Mouse (Mus musculus) leukemia stem cell, adult 10-12 weeks (primary cell): Measurements from ENCODE around the gene Armc12. TPM values are rescaled to one million over a fixed set of nuclear protein-coding genes. Genes with fewer than 3 reads are reported as not detected.

Experiments
- polyA plus RNA-seq: library from polyadenylated mRNA; stranded (reverse); fragments of >175 nt; gene quantifications from 2 replicates; pipeline ENCODE4 v1.2.3, GENCODE M21; 2012; ENCODE audit warnings: low replicate concordance

Armc12 gene
- not detected in 2 replicates for polyA plus RNA-seq

DNA sequence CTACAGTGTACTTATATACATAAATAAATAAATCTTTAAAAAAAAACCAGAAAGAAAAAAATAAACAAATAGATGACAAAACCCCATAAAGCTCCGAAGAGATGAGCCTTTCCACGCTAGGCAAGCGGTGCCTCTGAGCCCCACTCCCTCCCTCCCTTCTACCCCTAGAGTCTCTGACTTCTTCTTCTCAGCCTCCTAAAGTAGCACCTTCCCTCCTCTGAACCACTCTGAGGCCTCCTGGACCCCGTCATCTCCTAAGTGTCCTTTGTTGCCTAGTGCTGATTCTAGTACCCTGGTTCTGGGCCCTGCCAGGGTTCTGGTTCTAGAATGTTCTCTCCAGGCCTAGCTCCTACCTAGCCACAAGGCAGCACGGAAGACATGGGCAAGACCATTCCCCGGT lies at the start of gene Armc12:
Gene Armc12 (plus strand): TSS at position 301 of the 400 bp plus-strand sequence.

DNA sequence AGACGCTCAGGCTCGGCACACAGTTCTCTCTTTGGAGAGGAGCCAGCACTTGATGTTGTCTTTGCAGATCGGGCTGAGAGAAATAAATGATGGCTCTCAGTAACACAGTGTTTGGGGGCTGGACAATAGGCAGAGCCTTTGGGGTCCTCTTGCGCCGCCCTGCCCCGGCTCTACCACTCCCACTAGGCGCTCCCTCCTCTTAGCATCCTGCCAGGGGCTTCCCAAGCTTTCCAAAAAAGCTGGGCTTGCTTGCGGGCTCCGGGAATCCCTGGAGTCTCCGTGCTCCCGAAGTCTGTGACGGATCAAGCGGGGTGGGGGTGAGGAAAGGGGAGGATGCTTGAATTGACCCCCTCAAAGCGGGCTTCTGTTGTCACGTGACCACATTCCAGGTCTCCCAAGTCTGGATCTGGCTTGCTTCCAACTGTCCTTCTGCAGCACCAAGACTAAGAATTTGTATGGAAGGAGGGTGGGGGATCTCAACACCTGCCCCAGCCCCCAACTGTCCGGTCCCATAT lies 13.1 kb upstream of the Armc12 start, which contains the start of gene Fkbp5:
Gene Fkbp5 (minus strand): TSS at position 87 of the 515 bp plus-strand sequence.

DNA sequence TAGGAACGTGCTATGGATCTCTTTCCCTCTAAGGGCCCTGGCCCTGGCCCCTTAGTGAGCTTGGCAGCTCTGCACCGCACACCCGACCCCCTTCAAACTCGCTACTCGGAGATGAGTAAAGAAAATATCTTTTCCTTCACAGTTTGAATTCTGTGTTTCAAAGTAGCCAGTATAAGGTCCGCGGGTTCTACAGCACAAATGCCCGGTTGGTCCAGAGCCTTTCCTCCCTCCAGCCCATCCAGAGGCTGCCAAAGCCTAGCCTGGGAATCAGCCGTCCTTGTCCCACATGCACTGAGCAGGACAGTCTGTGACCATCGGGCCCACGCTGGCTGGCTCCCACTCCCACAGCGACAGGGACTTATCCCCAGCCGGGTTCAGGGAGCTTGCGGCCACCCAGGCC lies 18.5 kb downstream of the Armc12 start, which contains the start of gene Clpsl2:
Gene Clpsl2 (plus strand): TSS at position 301 of the 400 bp plus-strand sequence.

DNA sequence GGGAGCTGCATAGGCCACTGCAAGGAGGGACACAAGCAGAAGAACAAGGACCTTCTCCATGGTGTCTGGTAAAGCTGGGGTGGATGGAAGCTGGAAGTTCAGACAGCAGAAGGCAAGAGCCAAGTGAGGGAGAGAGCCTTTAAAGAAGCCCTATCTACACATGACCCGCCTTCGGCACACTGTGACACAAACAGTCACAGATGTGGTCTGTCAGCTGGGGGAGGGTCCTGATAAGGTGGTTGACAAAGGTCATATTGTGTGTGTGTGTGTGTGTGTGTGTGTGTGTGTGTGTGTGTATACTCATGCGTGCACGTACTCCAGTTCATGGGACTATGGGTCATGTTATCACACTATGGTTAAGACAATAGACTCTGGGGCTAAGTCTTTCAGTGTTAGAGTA lies 30.0 kb downstream of the Armc12 start, which contains the start of gene Clps:
Gene Clps (minus strand): TSS at position 169 of the 400 bp plus-strand sequence.

DNA sequence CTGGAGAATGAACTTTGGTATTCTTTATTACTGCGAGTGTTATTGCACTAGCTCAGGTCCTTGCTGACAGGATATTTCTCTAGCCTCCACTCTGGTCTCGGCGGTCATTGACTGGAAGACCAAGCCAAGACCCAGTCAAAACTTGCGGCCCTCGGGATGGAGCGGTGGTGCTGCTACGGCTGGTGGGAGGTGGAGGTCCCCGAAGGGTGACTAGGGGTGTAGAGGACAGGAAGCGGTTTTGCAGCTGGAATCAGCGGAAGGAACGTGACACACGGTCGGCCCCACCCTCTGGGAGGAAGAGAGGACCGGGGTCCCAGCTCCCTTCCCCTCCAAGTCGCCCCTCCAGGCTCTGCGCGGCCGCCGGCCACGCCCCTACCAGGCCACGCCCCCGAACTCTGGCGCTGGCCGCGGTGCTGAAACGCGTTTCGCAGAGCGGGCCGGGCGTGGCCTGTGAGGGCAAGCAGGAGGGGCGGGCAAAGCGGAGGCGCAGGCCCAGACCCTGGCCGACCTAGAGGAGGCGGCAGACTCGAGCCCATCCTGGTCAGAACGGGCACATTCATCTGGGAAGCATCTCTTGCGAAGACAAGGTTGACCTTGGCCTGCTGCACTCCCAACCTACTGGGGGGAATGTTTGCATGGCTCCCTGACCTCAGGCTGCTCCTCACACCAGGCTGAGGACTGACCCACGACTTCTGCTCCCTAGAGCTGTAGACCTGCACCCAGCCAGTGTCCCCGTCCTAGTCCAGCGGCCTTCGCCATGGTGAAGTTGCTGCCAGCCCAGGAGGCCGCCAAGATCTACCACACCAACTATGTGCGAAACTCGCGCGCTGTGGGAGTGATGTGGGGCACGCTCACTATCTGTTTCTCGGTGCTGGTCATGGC lies 44.9 kb downstream of the Armc12 start, which contains the start of gene Lhfpl5:
Gene Lhfpl5 (plus strand): TSS at position 398 of the 882 bp plus-strand sequence.

Other genes with a start within 250 kb of the Armc12 start
- 66.9 and 83.3 TPM in 2 replicates for gene Fance, start 217.3 kb upstream of the Armc12 start, polyA plus RNA-seq
- 2,107 and 3,547 TPM in 2 replicates for gene Rpl10a, start 202.3 kb upstream of the Armc12 start, polyA plus RNA-seq
- 0.84 and 1.9 TPM in 2 replicates for gene Tead3, start 180.0 kb upstream of the Armc12 start, polyA plus RNA-seq
- gene Tulp1, start 165.6 kb upstream of the Armc12 start, polyA plus RNA-seq: not detected in 2 replicates
- gene Fkbp5, start 13.3 kb upstream of the Armc12 start, polyA plus RNA-seq: 9.1 and 13.1 TPM in 2 replicates
- not detected in 2 replicates for gene Clpsl2, start 18.6 kb downstream of the Armc12 start, polyA plus RNA-seq
- not detected in 2 replicates for gene Clps, start 30.0 kb downstream of the Armc12 start, polyA plus RNA-seq
- gene Lhfpl5, start 44.8 kb downstream of the Armc12 start, polyA plus RNA-seq: not detected in 2 replicates
- gene Srpk1, start 91.9 kb downstream of the Armc12 start, polyA plus RNA-seq: 10.3 and 68.6 TPM in 2 replicates
- 0.32 and 1.3 TPM in 2 replicates for gene Slc26a8, start 159.4 kb downstream of the Armc12 start, polyA plus RNA-seq
- 31.1 and 53.4 TPM in 2 replicates for gene Mapk14, start 160.5 kb downstream of the Armc12 start, polyA plus RNA-seq
- not detected in 2 replicates for gene AC170998.1, start 195.3 kb downstream of the Armc12 start, polyA plus RNA-seq
- 0.45 TPM in 1 of 2 replicates, not detected in the other for gene Mapk13, start 238.5 kb downstream of the Armc12 start, polyA plus RNA-seq